Mouse (Mus musculus) adipocyte (in vitro differentiated cells): Measurements from ENCODE around the gene Svop.

Source experiments
- DNase-seq: peaks from one replicate; pipeline ENCODE4 v3.0.0-alpha.2; 2016; ENCODE audit warnings: low spot score

The Svop gene

DNA sequence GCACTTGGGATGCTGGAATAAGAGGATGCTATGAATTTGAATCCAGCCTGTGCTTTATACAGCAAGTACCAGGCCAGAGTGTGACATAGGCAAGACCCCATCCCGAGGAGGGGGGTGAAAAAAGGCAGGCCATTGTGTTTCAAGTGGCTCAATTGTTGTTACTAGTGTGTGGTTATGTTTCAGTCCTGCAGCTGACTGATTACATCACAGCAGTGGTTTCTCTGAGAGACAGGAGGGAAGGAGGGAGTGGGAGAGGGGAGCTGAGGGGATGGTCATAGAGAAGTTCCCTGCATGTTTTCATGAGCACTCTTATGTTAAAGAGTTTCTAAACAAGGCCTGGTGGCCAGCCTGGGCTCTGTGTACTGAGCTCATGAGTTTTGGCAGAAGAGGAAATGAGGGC is 11.4 kb upstream of the Svop start:
- no peak for DNase-seq

DNA sequence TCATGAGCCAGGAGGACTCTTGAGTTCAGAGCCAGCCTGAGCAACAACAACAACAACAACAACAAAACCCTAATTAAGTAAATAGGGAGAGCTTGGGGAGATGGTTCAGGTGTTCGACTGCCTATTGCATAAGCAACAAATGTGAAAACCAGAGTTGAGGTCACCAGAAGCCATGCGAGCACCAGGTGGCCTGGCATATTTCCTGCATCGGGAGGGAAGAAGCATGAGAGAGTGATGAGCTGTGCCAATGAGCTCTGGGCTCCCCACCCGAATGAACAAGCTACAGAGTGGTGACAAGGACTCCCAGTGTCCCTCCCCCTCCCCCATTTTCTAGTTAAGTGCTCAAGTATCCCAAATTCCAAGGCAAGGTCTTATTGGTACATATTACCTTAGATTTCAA is 10.5 kb upstream of the Svop start:
- no peak for DNase-seq

DNA sequence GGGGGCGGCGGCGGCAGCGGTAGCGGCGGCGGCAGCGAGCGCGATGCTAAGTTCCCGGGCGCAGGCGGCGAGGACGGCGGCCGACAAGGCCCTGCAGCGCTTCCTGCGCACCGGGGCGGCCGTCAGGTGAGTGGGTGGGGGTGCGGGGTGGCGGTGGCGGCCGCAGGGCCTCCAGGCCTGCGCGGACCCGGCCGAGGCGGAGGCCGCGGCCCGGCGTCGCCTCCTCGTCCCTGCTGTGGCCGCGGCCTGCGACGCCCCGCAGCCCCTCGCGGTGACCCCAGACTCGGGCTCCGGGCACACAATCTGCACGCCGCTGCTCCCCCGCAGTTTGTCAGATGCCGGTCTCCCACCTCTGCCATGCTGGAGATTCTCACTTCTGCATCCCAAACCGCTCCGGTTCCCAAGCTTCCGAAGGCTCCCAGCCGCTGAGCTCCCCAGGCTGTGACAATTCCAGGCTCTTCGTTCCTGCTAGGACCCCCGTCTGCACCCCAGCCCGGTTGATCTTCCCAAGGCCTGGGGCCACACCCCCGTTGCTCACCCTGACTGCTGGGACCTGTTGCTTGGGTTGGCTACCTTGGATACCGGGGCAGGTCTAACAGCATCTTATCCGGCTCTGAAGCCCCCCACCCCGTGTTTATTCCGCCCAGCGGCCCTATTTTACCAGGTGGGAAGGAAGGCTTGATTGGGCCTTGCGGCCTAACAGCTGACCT is 9.2 kb upstream of the Svop start:
- DNase-seq = no peak

DNA sequence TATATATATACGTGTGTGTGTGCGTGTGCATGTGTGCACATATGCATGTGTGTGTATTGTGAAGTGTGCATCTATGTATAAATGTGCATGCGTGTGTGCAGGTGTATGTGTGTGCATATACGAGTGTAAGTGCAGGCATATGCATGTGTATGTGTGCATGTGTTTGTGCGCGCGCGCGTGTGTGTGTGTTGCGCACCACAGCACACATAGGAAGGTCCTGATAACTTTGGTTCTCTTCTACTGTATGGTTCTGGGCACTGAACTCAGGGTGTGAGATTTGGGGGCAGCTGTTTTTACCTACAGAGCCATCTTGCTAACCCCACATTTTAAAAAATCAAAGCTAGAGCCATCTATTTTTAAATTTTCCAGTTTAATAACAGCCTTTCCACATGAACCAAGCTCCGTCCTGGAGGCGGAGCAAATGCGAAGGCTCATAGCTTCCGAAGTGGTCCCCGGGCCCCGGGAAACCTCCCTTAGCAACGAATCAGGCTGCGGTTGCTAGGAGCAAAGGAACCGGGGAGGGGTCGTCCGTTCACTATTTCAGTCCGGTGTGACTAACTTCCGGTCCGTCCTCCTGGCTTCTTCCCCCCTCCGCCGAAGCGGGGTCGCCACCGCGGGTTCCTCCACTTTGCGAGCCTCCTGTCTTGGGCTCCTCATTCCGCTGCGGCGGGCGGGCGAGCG is 8.5 kb upstream of the Svop start:
- peak; percentile 90 for DNase-seq

GRCm38 (mm10) chr5:114090421-114091013 is 853 bp downstream of the Svop start:
- no peak for DNase-seq

DNA sequence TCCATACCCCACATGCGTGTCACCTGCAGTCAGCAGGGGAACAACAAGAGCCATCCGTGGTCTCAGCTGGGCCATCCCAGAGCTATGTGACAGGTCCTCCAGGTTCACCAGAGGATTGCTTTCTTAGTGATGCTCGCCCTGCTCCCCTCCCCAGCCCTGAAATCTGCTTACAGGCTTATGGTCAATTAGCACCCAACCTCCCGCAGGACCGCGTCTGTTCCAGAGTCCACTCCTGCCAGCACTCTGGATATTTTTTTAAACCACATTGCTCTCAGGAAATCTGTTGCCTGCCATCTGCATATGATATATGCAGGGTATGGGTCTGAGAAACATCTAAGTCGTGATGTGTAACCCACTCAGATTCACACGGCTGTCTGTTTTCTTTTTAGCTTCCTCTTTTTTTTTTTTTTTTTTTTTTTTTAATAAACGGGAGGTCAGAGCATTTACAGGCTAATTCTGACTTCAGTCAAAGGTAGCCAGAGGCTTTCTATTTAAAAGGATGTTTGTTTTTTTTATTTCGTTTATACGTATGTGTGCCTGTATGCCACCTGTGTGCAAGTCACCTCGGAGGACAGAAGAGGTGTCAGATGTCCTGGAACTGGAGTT is 3.4 kb downstream of the Svop start:
- DNase-seq = no peak

DNA sequence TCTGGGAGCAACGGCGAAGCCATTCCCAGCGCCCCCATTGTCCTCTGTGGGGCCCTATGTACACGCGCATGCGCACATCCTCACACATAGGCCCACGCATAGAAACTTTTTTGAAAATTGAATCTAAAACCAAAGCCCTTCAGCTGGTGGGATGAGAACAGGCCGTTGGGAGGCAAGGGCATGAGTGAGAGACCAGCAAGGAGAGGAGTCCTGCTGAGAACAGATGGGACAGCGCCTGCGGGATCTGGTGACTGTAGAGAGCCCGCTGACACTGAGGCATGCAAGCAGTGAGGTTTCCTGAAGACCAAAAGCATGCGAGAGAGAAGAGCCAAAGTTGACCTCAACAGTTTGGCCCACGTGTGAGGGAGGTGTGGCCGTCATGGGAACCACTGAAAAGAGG is 5.9 kb downstream of the Svop start:
- no peak for DNase-seq

DNA sequence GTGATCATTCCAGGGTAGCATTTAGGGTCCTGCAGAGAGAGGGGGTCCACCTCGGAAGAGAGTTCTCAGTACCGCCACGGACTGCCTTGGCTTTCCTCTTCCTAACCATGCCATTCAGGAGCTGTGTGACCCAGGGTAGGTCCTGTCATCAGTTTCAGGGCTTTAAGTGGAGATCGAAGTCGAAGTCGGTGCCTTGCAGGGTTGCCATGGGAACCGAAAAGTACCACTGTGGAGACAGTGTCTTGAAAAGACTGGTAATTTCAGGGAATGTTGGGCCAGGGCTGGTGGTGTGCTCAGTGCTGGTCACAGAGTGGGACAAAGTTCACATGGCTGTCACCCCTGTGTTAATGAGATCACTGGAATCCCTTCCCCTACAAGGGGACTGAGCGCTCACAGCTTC is 14.4 kb downstream of the Svop start:
- DNase-seq = no peak

DNA sequence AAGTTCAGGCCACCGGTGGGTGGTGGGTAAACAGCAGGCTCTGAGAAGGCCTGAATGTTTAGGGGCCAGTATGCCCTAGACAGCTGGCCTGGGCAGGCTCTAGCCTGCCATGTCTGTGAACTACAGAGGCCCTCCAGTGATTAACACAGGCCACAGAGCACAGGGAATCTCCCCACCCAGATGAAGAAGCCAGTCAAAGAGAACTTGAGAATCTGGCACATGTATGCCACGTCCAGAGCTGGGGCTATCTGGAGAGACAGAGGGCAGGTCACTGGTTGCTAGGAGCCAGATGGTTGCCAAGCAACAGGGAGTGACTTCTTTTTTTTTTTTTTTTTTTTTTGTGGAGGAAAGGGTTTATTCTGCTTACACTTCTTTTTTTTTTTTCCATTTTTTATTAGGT is 19.1 kb downstream of the Svop start:
- peak; percentile 23 for DNase-seq

DNA sequence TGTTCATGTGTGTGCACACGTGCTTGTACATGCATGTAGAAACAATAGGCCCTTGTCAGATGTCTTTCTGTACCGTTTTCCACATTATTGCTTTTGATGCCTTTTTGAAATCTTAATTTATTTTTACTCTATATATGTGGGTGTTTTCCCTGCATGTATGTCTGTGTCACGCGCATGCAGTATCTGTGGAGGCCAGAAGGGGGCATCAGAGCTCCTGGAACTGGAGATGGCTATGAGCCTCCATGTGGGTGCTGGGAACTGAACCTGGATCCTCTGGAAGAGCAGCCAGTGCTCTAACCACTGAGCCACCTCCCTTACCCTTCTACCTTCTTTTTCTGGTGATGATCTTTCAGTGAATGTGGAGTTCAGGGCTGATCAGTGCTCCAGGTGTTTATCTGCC is 20.5 kb downstream of the Svop start:
- no peak for DNase-seq

- DNase-seq = no peak
Measured at GRCm38 (mm10) chr5:114067982-114068381, 23.4 kb downstream of the Svop start.

GRCm38 (mm10) chr5:114067543-114067942 is 23.8 kb downstream of the Svop start:
- DNase-seq = no peak

DNA sequence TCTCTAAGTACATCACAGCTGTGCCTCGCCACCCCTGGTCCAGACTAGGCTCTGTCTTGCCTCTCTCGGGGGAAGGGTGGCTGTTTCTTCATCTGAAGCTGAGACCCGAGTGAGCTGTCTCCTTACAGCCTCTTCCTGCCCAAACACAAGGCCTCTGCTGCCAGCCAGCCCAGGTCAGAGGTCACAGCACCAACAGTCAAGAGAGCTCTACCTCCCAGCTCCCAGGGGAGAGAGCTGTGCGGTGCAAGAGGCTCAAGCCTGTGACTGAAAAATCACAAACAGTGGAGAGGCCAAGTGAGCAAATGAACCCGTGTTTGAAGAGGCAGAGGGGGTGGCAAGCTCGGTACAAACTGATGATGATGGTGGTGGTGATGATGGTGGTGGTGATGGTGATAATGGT is 24.8 kb downstream of the Svop start:
- peak; percentile 62 for DNase-seq

- no peak for DNase-seq
Measured at GRCm38 (mm10) chr5:114065161-114065560, 26.2 kb downstream of the Svop start, which contains the start of gene Usp30. Usp30 (plus strand) TSS chr5:114065461.

- DNase-seq = no peak
Measured at GRCm38 (mm10) chr5:114063958-114064357, 27.4 kb downstream of the Svop start.

GRCm38 (mm10) chr5:114061675-114062074 is 29.7 kb downstream of the Svop start:
- no peak for DNase-seq

DNA sequence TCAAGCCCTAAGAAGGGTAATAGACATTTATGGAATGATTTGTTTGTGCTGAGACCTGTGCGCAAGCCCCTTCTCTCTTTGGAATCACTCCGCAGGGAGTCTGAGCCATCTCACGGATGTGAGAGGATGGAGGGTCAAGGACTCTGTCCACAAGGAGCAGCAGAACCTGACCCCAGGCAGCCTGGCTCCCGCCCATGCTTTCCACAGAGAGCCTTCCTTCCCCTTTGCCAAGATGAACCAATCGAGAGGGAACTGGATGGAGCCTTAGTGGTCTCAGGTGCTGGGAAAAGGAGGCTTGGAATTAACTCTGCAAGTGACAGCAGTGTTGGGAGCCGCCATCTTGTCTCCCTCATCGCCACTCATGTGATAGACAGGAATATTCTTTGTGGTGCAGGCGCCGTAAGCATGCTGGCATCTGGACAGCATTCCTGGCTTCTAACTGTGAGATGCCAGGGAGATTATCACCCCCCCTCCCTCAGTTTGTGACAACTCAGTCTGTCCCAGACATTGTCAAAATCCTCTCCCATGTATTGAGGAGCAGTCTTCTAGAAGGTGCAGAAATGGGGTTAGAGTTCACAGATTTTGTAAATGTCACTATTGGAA is 34.1 kb downstream of the Svop start:
- no peak for DNase-seq

DNA sequence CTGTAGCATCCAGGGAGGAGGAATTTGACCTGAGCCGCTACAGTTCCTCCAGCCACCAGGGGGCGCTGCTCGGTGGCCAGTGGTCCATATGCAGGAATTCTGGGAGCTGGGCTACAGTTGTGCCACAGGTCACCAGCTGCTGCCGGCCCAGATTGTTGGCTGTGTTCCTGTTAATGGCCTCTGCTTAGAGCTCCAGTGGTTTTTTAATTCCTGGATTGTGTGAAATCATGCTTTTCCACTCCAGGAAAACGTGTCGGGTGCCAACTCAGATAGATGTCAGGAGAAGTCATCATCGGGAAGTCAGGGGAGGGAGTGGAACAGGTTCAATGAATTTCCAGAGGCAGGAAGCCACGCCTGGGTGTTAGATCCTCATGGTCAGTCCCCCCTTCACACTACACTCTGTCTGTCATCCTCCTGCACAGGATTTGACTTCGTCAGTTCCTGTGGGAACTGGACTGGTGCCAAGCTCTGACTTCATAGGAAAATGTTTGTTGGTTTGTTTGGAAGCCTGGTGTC is 39.1 kb downstream of the Svop start:
- peak; percentile 98 for DNase-seq

GRCm38 (mm10) chr5:114048731-114049308 is 42.5 kb downstream of the Svop start:
- no peak for DNase-seq

- no peak for DNase-seq
Measured at GRCm38 (mm10) chr5:114047182-114047581, 44.2 kb downstream of the Svop start.

DNA sequence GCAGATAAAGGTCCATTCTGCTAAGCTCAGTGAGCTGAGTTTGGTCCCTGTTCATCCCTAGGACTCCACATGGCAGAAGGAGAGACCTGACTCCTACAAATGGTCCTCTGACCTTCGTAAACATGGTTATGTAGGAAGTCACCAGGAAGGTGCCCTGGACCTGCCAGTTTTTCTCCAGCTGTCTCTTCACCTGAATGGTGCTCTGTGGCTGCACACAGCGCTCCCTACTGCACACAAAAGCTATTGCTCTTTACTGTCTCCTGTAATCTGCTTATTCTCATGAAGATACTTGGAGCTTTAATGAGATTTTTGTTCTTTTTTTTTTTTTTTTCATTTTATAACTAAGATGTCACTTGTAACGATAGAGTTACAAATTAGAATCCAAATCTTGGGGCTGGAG is 44.8 kb downstream of the Svop start:
- no peak for DNase-seq

- no peak for DNase-seq
Measured at GRCm38 (mm10) chr5:114046151-114046550, 45.2 kb downstream of the Svop start.
